Mouse (Mus musculus): Measurements from ENCODE around the gene Uba52. TPM values are rescaled to one million over a fixed set of nuclear protein-coding genes. Genes with fewer than 3 reads are reported as not detected.

The Uba52 gene
- 606 and 770 TPM in 2 replicates for polyA plus RNA-seq (2012; rRNA removed)

DNA sequence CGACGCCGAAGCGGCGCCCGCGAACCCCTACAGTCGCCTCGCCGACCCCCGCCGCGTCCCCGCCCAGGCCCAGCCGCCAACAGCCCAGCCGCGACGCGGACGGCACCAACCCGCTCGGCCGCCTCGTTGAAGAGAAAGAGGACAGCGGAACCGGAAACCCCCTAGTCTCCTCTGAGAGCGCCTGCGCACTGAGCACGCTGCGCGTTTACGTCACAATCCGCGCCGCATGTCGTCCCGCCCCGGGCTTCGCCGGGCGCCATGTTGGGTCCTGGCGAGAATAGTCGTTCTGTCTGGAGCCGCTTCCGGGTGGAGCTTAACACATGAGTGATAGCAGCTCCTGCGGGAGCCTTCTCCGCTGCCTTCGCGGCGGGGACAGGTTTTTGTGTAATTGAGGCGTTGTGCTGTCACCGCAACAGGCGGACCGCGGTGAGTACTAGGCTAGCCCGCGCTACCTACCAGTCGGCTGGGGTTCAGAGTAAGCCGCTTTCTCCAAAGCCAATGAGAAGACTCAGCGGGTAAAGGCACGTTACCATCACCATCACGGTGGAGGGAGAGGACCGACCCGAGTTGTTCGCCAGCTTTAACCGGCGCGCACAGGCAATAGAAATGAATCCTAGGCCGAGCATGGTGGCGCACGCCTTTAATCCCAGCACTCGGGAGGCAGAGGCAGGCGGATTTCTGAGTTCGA is at the start of gene Uba52:
Gene Uba52, minus strand, starts transcription at position 574 of the 688 bp plus-strand sequence.
- TF ChIP-seq POLR2A (IDR thresholded peaks at IDR 0.05; ENCODE audit: low read depth, low read length) (peak; percentile 63; the same call in 1 of the 2 replicates), CTCF (IDR thresholded peaks at IDR 0.05; ENCODE audit: extremely low read depth, insufficient read length, insufficient replicate concordance, low read depth, low read length) (no peak)
- Histone ChIP-seq H3K4me3 (ENCODE audit: low read depth, low read length) (peak within 1 kb of the TSS; percentile 91), H3K36me3 (ENCODE audit: control insufficient read depth, insufficient read depth, low read length) (peaks cover 34% of the 10 kb centered on the region), H3K27ac (ENCODE audit: insufficient read depth, low read depth, low read length) (peak within 1 kb of the TSS; percentile 98), H3K27me3 (ENCODE audit: control insufficient read depth, insufficient read depth, low read length) (no peaks in the 10 kb centered on the region), H3K4me1 (ENCODE audit: control insufficient read depth, insufficient read depth, insufficient read length, low read length) (peaks cover 26% of the 10 kb centered on the region)
- WGBS: under 1% methylated on average over 74 of the region's 74 CpGs

DNA sequence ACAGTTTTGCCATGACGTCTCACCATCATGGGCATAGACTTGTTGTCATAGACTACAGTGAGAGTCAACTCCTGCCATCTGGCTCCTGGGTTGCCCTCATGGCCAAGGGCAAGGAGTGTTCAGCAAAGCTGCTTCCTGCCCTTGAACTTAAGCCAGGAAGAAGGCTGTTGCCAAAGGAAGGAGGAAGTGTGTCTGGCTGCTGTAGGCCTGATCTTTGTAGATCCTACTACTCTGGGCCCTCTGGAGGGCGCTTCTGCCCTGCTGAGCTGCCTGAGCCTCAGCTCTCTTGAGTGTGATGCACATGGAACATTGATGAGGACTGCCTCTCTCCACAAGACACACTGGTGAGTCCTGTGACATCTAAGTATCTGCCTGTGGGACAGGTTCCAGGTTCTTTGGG is 49.5 kb upstream of the Uba52 start:
- Histone ChIP-seq H3K36me3 (ENCODE audit: control insufficient read depth, insufficient read depth, low read length) (no peaks in the 10 kb centered on the region), H3K4me1 (ENCODE audit: control insufficient read depth, insufficient read depth, insufficient read length, low read length) (peaks cover 51% of the 10 kb centered on the region), H3K4me3 (ENCODE audit: low read depth, low read length) (no peak overlapping the region), H3K27ac (ENCODE audit: insufficient read depth, low read depth, low read length) (peak overlapping the region; percentile 28), H3K27me3 (ENCODE audit: control insufficient read depth, insufficient read depth, low read length) (no peaks in the 10 kb centered on the region)
- WGBS: 22% methylated on average over 2 of the region's 2 CpGs
- no peak for TF ChIP-seq POLR2A (IDR thresholded peaks at IDR 0.05; ENCODE audit: low read depth, low read length)
- TF ChIP-seq CTCF (IDR thresholded peaks at IDR 0.05; ENCODE audit: extremely low read depth, insufficient read length, insufficient replicate concordance, low read depth, low read length): peak; percentile 56; the same call in 1 of the 2 replicates

DNA sequence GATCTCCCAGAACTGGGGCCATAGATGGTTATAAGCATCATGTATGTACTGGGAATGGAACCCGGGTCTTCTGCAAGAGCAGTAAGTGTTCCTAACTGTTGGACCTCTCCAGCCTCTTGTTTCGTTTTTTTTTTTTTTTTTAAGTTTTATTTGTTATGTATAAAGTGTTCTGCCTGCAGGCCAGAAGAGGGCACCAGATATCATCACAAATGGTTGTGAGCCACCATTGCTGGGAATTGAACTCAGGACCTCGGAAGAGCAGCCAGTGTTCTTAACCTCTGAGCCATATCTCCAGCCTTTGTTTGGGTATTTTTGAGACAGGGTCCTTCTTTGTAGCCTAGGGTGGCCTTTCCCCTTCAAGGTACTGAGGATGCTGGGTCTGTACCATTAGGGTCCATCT is 48.4 kb upstream of the Uba52 start:
- H3K36me3 ChIP-seq (ENCODE audit: control insufficient read depth, insufficient read depth, low read length): no peaks in the 10 kb centered on the region
- no peaks in the 10 kb centered on the region for H3K27me3 ChIP-seq (ENCODE audit: control insufficient read depth, insufficient read depth, low read length)
- no peak overlapping the region for H3K27ac ChIP-seq (ENCODE audit: insufficient read depth, low read depth, low read length)
- no peak overlapping the region for H3K4me3 ChIP-seq (ENCODE audit: low read depth, low read length)
- no peak for TF ChIP-seq POLR2A (IDR thresholded peaks at IDR 0.05; ENCODE audit: low read depth, low read length)
- TF ChIP-seq CTCF (IDR thresholded peaks at IDR 0.05; ENCODE audit: extremely low read depth, insufficient read length, insufficient replicate concordance, low read depth, low read length): no peak
- 64% methylated on average over 3 of the region's 3 CpGs for WGBS
- H3K4me1 ChIP-seq (ENCODE audit: control insufficient read depth, insufficient read depth, insufficient read length, low read length): peaks cover 51% of the 10 kb centered on the region

DNA sequence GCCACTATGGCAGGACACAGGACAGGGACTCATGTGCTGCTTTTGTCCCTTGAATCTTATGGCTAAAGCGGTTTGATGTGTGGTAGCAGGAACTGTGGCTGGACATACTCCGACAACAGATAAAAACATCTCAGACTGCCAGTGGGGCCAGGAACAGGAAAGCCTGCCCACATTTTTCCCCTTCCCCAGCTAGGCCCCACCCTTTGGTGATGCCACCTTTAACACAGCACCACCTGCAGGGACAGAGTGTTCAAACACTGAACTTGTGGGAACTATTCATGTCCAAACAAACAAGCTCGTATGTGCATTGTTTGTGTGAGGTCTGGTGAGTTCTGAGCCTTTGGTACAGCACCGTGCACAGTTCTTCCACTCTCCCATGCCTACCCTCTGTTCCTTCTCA is 47.7 kb upstream of the Uba52 start:
- 49% methylated on average over 4 of the region's 4 CpGs for WGBS
- H3K27ac ChIP-seq (ENCODE audit: insufficient read depth, low read depth, low read length): no peak overlapping the region
- peaks cover 53% of the 10 kb centered on the region for H3K4me1 ChIP-seq (ENCODE audit: control insufficient read depth, insufficient read depth, insufficient read length, low read length)

DNA sequence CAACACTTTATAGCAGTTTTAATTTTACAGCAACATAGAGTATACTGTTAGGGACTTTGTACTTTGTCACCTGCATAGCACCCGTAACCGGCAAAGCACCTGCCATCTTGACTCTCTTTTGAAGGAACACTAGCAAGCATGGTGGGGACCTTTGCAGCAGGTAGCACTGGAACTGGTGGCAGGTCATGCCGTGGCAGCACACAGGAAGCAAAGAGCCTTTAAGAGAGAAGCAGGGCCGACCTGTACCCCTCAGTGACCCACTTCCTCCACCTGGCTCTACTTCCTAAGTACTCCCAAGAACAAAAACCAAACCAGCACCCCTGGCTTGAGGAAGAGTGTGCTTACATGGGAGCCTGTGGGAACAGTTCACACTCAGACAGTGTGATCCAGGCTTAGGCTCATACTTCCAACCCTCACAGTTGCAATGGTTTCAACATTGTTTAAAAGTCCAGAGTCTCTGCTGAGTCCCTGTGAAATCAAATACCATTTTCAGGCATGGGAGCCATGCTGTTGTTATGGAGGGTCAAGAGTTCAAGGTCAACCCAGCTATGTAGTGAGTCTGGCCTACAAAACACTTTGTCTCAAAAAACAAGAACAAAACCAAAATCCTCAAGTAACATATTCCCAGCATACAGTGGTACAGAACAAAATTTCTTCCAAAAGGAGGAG is 44.6 kb upstream of the Uba52 start:
- Histone ChIP-seq H3K36me3 (ENCODE audit: control insufficient read depth, insufficient read depth, low read length) (no peaks in the 10 kb centered on the region), H3K27me3 (ENCODE audit: control insufficient read depth, insufficient read depth, low read length) (no peaks in the 10 kb centered on the region), H3K4me1 (ENCODE audit: control insufficient read depth, insufficient read depth, insufficient read length, low read length) (peaks cover 42% of the 10 kb centered on the region), H3K27ac (ENCODE audit: insufficient read depth, low read depth, low read length) (peak overlapping the region; percentile 52; the same call in 1 of the 2 replicates), H3K4me3 (ENCODE audit: low read depth, low read length) (no peak overlapping the region)
- WGBS: 26% methylated on average over 4 of the region's 4 CpGs
- TF ChIP-seq CTCF (IDR thresholded peaks at IDR 0.05; ENCODE audit: extremely low read depth, insufficient read length, insufficient replicate concordance, low read depth, low read length) (no peak), POLR2A (IDR thresholded peaks at IDR 0.05; ENCODE audit: low read depth, low read length) (no peak)

More for the DNA sequence above, 47.7 kb upstream of the Uba52 start:
- H3K27me3 ChIP-seq (ENCODE audit: control insufficient read depth, insufficient read depth, low read length): no peaks in the 10 kb centered on the region
- TF ChIP-seq CTCF (IDR thresholded peaks at IDR 0.05; ENCODE audit: extremely low read depth, insufficient read length, insufficient replicate concordance, low read depth, low read length) (peak; percentile 35; the same call in 1 of the 2 replicates), POLR2A (IDR thresholded peaks at IDR 0.05; ENCODE audit: low read depth, low read length) (no peak)
- H3K36me3 ChIP-seq (ENCODE audit: control insufficient read depth, insufficient read depth, low read length): no peaks in the 10 kb centered on the region
- H3K4me3 ChIP-seq (ENCODE audit: low read depth, low read length): no peak overlapping the region

DNA sequence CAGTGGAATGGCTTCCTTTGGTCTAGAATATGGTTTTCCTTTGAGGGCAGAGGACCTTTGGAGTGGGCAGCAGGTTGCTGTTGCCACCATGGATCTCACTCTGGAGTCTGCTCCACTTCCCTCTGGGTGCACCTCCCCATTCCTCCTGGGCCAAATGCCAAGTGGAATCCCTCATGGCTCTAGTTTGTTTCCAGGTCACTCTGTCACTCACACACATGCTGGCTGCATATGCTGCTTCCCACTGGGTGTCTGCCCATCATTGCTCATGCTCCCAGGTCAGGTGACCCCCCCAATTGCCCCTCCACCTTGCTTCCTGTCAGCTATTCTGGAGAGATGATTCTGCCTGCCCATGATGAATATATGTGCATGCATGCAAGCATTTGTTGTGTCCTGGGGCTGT is 43.1 kb upstream of the Uba52 start:
- Histone ChIP-seq H3K4me3 (ENCODE audit: low read depth, low read length) (no peak overlapping the region), H3K36me3 (ENCODE audit: control insufficient read depth, insufficient read depth, low read length) (no peaks in the 10 kb centered on the region), H3K27ac (ENCODE audit: insufficient read depth, low read depth, low read length) (no peak overlapping the region), H3K27me3 (ENCODE audit: control insufficient read depth, insufficient read depth, low read length) (no peaks in the 10 kb centered on the region), H3K4me1 (ENCODE audit: control insufficient read depth, insufficient read depth, insufficient read length, low read length) (peaks cover 35% of the 10 kb centered on the region)
- TF ChIP-seq CTCF (IDR thresholded peaks at IDR 0.05; ENCODE audit: extremely low read depth, insufficient read length, insufficient replicate concordance, low read depth, low read length) (no peak), POLR2A (IDR thresholded peaks at IDR 0.05; ENCODE audit: low read depth, low read length) (no peak)

DNA sequence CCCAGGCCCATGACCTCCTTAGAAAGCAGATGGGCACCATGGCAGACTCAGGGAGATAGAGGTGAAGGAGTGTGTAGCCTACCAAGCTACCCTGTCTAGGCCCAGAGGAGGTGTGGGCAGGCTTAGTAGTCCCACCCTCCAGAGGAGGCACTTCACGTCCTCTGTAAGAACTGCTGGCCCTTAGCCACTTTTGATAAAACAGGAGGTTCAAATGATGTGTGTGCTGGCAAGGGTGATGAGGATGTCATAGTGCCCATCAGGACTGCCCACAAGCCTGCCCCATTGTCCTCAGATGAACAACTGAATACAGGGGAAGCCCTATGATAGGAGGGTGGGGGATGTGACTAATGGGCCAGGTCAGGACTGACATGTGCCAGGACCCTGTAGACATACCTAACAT is 42.2 kb upstream of the Uba52 start:
- 13% methylated on average over 1 of the region's 1 CpGs for WGBS
- Histone ChIP-seq H3K27me3 (ENCODE audit: control insufficient read depth, insufficient read depth, low read length) (no peaks in the 10 kb centered on the region), H3K4me1 (ENCODE audit: control insufficient read depth, insufficient read depth, insufficient read length, low read length) (peaks cover 35% of the 10 kb centered on the region), H3K4me3 (ENCODE audit: low read depth, low read length) (no peak overlapping the region), H3K36me3 (ENCODE audit: control insufficient read depth, insufficient read depth, low read length) (no peaks in the 10 kb centered on the region), H3K27ac (ENCODE audit: insufficient read depth, low read depth, low read length) (no peak overlapping the region)
- TF ChIP-seq CTCF (IDR thresholded peaks at IDR 0.05; ENCODE audit: extremely low read depth, insufficient read length, insufficient replicate concordance, low read depth, low read length): no peak
- TF ChIP-seq POLR2A (IDR thresholded peaks at IDR 0.05; ENCODE audit: low read depth, low read length): no peak
